Mouse (Mus musculus) hindbrain, postnatal 0 days (tissue): ENCODE results near the gene Gopc. TPM values are rescaled to one million over a fixed set of nuclear protein-coding genes. Genes with fewer than 3 reads are reported as not detected.

Source experiments
- ATAC-seq: fragments of 200-750 bp; cut with Nextera tagmentation; 2 replicates; pipeline ENCODE4 v1.8.0; 2017; ENCODE audit warnings: mild to moderate bottlenecking, moderate TSS enrichment, moderate library complexity
- DNase-seq: peaks from one replicate; pipeline ENCODE4 v3.0.0-alpha.2; 2015; ENCODE audit warnings: low spot score
- H3K27ac ChIP-seq: fragments of 300-500 bp; sonication (generic); 2 replicates; pipeline ENCODE4 v1.5.1; 2014; ENCODE audit warnings: mild to moderate bottlenecking
- H3K27me3 ChIP-seq: fragments of 300-500 bp; sonication (generic); 2 replicates; pipeline ENCODE4 v1.6.1; 2014; ENCODE audit warnings: low read length, mixed read lengths; ENCODE audit not compliant: insufficient read depth
- H3K36me3 ChIP-seq: fragments of 300-500 bp; sonication (generic); 2 replicates; pipeline ENCODE4 v1.6.1; 2014; ENCODE audit warnings: low read length, mixed read lengths; ENCODE audit not compliant: insufficient read depth
- H3K4me1 ChIP-seq: fragments of 300-500 bp; sonication (generic); 2 replicates; pipeline ENCODE4 v1.6.1; 2014; ENCODE audit warnings: antibody characterized with exemption, low read length, mixed read lengths; ENCODE audit not compliant: insufficient read depth
- H3K4me2 ChIP-seq: fragments of 300-500 bp; sonication (generic); 2 replicates; pipeline ENCODE4 v1.6.1; 2014; ENCODE audit warnings: low read depth, mild to moderate bottlenecking, low read length, moderate library complexity, mixed read lengths
- H3K4me3 ChIP-seq: fragments of 300-500 bp; sonication (generic); 2 replicates; pipeline ENCODE4 v1.5.1; 2014; ENCODE audit warnings: low read length
- H3K9ac ChIP-seq: fragments of 300-500 bp; sonication (generic); replicated peaks from 2 replicates; pipeline ENCODE4 v1.6.1; 2014; ENCODE audit warnings: mild to moderate bottlenecking, low read length, moderate library complexity, mixed read lengths
- H3K9me3 ChIP-seq: fragments of 300-500 bp; sonication (generic); 2 replicates; pipeline ENCODE4 v1.6.1; 2016; ENCODE audit warnings: low read length, mixed read lengths
- CTCF ChIP-seq: IDR thresholded peaks from 2 replicates; pipeline ENCODE4 v1.5.1; 2016; ENCODE audit warnings: antibody characterized with exemption, control low read depth, low read depth
- WGBS: fragments of 180-500 bp; shearing (Covaris S2); extraction: QIAGEN DNeasy Blood & Tissue Kit; methylation state at CpG from one replicate; pipeline ENCODE4 v1.1.7; 2014; 5-methylcytosine and 5-hydroxymethylcytosine counted together
- polyA plus RNA-seq: library from polyadenylated mRNA; unstranded; fragments of >200 nt; fragmentation: Nextera tagmentation; extraction: Ambion mirVana; gene quantifications from 2 replicates; pipeline ENCODE4 v1.2.1, GENCODE M21; 2015
- total RNA-seq: library from RNA; depleted of rRNA; stranded (reverse); fragments of >200 nt; gene quantifications from 2 replicates; pipeline ENCODE4 v1.2.3, GENCODE M21; 2014; rRNA removed

Gopc gene
- total and polyA plus RNA-seq, 2 experiments from 2014 or later: 16.4 to 24.9 TPM

- Histone ChIP-seq H3K4me1 (no peaks in the 10 kb centered on the region), H3K9ac (no peak overlapping the region), H3K27ac (no peak overlapping the region), H3K4me3 (no peak overlapping the region), H3K4me2 (no peak overlapping the region), H3K27me3 (no peaks in the 10 kb centered on the region), H3K36me3 (no peaks in the 10 kb centered on the region), H3K9me3 (no peaks in the 10 kb centered on the region)
- ATAC-seq (no peak), DNase-seq (no peak)
- 87% methylated on average over 3 of the region's 3 CpGs for WGBS
- TF ChIP-seq CTCF: no peak
Measured at GRCm38 (mm10) chr10:52289261-52289660, 92.7 kb downstream of the Gopc start.

- 42% methylated on average over 5 of the region's 5 CpGs for WGBS
- no peak for ATAC-seq
- Histone ChIP-seq H3K4me2 (no peak overlapping the region), H3K36me3 (no peaks in the 10 kb centered on the region), H3K27me3 (no peaks in the 10 kb centered on the region), H3K4me3 (no peak overlapping the region), H3K9ac (no peak overlapping the region), H3K27ac (no peak overlapping the region), H3K9me3 (no peaks in the 10 kb centered on the region), H3K4me1 (no peaks in the 10 kb centered on the region)
- TF ChIP-seq CTCF: no peak
- peak; percentile 6 for DNase-seq
Measured at GRCm38 (mm10) chr10:52287852-52288533, 93.9 kb downstream of the Gopc start.

Other genes starting within 250 kb of the Gopc start
- not detected in 2 replicates for gene Ros1, start 186.9 kb downstream of the Gopc start, total RNA-seq
- gene Ros1, start 186.9 kb downstream of the Gopc start, polyA plus RNA-seq: not detected in 2 replicates
- 12.2 and 14.4 TPM in 2 replicates for gene Dcbld1, start 148.5 kb downstream of the Gopc start, total RNA-seq
- gene Dcbld1, start 148.5 kb downstream of the Gopc start, polyA plus RNA-seq: 19.1 and 20.2 TPM in 2 replicates
- not detected in 2 replicates for gene Gm26741, start 23.4 kb downstream of the Gopc start, total RNA-seq
- not detected in 2 replicates for gene Gm26741, start 23.4 kb downstream of the Gopc start, polyA plus RNA-seq
- not detected in 2 replicates for gene Nepn, start 6.8 kb upstream of the Gopc start, total RNA-seq
- gene Nepn, start 6.8 kb upstream of the Gopc start, polyA plus RNA-seq: not detected in 2 replicates
- 14.7 and 16.7 TPM in 2 replicates for gene Nus1, start 35.4 kb upstream of the Gopc start, total RNA-seq
- gene Nus1, start 35.4 kb upstream of the Gopc start, polyA plus RNA-seq: 19.3 and 20.1 TPM in 2 replicates